Mouse (Mus musculus): ENCODE measurements at regions not wholly inside any gene's neighbourhood (a gene's known extent, or its start where the extent isn't known, plus 50 kb on each side); places are given as distances from the start of the nearest gene placed in this dataset.
"Not testable (repeated sequence)": the region's sequence is repeated elsewhere in the genome, so short reads cannot be mapped to it uniquely, and the experiment has no call there.

- DNase-seq (ENCODE audit: low spot score): no peak
Measured at GRCm38 (mm10) chr8:35123196-35123621, 642.4 kb upstream of the Gm19410 start.

DNA sequence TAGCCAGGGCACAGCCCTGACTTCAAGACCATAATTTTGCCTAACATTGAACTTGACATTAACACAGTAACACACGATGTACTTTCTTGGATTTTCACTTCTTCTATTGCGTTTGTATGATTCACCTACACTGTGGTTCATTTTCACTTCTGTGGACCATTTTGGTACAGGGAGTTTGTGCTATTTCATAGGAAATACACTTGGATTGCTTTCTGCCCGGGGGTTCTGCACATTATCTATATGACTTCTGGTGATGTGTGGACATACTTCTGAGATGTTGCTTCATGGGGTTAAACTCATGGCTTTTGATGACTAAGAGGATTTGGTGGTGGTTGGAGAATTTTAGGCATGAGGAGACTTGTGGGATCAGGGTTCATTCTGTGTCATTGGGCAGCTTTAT lies 640.4 kb upstream of the Gm19410 start:
- no peak for DNase-seq (ENCODE audit: low spot score)

GRCm38 (mm10) chr8:35132281-35132680 lies 633.3 kb upstream of the Gm19410 start:
- no peak for DNase-seq (ENCODE audit: low spot score)

GRCm38 (mm10) chr8:35135630-35136029 lies 630.0 kb upstream of the Gm19410 start:
- no peak for DNase-seq (ENCODE audit: low spot score)

DNA sequence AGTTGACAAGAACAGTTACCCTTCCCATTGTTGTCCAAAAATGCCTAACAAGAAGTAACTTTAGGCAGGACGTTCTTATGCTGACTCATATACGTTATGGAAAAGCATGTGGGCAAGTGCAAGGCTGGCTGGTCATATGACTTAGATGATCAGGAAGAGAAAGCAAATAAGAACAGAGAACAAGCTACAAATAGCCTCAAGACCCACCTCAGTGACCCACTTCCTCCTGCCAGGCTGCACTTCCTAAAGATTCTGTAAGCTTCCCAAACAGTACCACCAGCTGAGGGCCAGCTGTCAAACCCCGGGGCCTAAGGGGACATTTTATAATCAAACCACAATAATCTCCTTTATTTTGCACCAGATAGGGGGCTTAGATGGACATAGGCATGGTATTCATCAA lies 628.9 kb upstream of the Gm19410 start:
- DNase-seq (ENCODE audit: low spot score): no peak

GRCm38 (mm10) chr8:35140775-35141174 lies 624.8 kb upstream of the Gm19410 start:
- no peak for DNase-seq (ENCODE audit: low spot score)

DNA sequence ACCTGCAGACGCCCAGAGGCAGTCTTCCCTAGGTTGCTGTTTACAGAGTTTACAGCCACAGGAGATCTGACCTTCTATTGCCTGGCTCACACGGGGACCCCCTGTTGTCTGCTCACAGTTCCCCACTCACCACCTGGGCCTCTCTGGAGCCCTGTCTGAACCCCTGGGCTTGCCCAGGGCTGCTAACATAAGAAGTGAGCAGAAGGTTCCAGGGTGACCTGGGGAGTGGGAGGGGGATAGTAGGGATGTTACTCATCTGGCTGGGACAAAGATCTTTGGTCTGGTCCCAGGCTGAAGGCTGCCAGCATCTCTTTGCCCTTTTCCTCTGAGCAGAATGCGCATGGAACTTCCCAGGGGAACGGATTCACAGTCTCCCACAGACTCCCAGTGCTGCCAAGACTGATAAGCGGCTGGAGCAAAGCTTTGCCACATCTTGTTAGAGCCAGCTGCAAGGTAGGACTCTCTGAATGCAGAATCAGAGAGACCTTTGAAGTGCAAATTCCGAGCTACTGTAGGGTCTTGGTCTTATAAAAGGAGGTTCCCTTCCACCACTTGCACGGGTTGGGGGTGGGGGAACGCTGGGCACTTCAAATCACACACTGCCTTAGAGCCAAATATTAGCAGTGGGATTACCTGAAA lies 622.5 kb upstream of the Gm19410 start:
- DNase-seq (ENCODE audit: low spot score): peak; percentile 33

- no peak for DNase-seq (ENCODE audit: low spot score)
Measured at GRCm38 (mm10) chr8:35143684-35144083, 621.9 kb upstream of the Gm19410 start.

GRCm38 (mm10) chr8:35144401-35144800 lies 621.2 kb upstream of the Gm19410 start:
- no peak for DNase-seq (ENCODE audit: low spot score)

DNA sequence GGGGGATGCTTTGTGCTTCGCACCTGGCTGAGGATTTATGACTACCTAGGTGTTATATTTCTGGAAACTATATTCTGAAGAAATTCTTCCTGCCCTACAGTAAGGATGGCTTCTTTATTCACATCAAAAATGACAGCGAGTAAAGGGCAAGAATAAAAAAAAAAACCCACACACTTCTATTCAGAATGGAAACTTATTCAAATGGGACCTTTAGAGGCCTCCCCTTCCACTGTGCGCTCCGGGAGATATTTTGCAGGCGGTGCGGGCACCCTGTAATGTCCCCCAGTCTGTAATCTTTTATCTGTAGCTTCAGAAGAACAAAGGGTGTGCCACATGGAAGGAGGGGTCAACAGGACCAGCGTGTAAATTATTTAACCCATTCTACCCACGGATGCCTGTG lies 618.1 kb upstream of the Gm19410 start:
- DNase-seq (ENCODE audit: low spot score): no peak

- DNase-seq (ENCODE audit: low spot score): no peak
Measured at GRCm38 (mm10) chr8:35147967-35148366, 617.6 kb upstream of the Gm19410 start.

DNA sequence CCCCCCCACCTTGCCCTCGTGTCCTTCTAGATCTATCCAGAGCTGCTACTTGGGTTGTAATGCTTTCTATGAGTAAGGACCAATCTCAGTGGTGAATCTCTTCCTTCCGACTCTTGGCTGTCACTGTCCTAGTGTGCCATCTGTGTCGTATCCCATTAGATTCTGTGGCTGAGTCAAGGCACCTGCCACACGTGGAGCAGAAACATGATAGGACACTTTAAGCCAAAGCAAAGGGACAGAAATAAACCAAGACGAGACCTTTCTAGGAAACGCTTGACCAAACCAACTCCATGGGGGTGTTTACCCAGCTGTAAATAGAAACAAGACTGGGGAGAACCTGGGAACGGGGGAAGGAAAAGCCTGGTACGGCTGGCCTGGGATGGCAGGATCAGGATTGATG lies 613.0 kb upstream of the Gm19410 start:
- DNase-seq (ENCODE audit: low spot score): no peak

DNA sequence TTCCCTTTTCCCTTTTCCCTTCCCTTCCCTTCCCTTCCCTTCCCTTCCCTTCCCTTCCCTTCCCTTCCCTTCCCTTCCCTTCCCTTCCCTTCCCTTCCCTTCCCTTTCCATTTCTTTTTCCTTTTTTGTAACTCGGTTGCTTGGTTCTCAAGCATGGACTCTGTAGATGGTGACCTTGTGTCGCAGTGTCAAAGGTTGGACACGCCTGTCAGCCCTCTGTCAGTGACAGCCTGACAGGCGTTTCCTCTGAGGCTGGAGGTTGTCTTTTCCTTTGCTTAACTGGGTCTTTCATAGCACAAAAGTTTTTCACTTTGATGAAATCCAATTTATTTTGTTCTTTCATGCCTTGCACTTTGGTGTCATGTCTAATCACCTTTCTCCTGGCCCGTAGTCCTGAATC lies 609.3 kb upstream of the Gm19410 start:
- no peak for DNase-seq (ENCODE audit: low spot score)

DNA sequence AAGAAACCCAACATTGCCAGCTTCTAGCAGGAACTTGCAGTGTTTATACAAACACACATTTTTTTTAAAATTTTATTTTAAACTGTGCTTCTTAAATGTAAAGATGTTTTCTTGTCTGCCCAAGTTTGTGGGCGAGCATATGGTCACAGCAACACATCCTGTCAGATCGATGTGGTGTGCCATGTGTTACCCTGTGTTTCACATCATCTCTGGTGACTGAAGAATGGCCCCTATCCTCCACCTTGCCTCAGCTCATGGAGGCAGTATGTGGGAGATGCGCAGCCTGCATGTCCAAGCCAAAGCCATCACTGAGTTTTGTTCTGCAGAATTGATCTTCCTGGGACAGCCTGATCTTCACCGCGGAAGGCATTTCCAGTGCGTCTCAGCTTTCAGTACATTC lies 607.9 kb upstream of the Gm19410 start:
- DNase-seq (ENCODE audit: low spot score): no peak

DNA sequence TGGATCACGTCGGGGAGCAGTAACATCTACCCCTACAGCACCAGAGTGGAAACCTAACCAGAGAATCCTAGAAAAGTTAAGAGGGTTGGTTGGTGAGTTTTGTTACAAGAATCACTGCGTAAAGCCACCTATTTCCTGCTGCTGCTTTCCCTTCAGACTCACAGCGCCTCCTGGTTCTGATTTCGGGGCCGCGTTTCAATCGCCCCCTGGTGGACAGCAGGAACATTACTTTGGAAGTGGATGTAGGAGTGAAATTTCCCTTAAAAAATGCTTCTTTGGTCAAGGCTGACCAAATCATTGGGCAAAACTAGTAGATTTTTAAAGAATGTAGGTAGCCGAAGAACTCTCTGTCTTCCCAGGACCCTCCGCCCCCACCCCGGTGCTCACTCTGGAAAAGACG lies 606.3 kb upstream of the Gm19410 start:
- peak; percentile 63 for DNase-seq (ENCODE audit: low spot score)

DNA sequence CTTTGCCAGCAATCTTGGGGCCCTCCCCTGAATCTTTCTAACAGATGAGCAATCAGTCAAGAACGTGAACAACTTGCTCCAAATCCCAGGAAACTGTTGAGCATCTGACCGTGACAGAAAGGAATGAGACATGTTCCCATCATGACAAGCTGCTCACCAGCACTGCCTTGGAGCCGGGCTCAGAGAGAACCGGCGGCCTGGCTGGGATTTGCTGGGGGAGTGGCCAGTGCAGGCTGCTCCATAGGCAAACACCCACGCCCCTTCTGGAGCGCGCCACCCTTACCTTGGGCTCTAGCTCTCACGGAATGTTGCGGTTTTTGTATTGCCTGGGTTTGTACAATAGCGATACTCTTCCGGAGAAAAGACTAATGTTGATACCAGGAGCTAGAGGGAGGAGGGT lies 605.4 kb upstream of the Gm19410 start:
- no peak for DNase-seq (ENCODE audit: low spot score)

DNA sequence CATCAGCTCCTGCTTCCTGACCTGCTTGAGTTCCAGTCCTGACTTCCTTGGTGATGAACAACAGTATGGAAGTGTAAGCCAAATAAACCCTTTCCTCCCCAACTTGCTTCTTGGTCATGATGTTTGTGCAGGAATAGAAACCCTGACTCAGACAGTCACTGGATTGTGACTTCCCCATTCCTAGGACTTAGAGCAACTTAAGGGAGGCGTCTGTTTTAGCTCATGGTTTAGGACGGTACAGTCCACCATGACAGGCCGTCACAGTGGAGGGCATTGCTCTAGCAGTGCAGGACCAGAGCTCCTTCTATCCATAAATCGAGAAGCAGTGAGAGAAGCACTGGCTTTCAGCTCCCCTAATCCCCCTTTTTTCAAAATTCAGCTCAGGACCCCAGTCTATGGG lies 603.4 kb upstream of the Gm19410 start:
- not testable (repeated sequence) for DNase-seq (ENCODE audit: low spot score)

DNA sequence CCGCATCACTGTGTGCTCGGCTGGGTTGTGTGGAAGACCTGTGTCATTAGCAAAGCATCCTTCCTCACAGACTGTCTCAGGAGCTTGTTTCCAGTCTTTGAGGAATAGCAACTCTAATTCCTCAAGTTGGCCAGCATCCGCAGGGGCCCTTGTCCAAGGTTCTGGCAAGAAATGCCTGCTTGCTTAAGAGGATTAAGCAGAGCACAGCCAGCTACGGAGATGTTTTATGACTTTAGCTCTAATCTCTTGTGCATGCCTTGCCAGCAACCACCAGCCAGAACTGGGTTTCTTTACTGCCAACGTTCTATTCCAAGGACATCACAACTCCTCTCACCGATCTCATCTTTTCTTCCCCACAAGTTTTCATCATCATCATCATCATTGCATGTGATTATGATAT lies 599.0 kb upstream of the Gm19410 start:
- peak; percentile 42 for DNase-seq (ENCODE audit: low spot score)

GRCm38 (mm10) chr8:35171536-35172310 lies 593.9 kb upstream of the Gm19410 start:
- no peak for DNase-seq (ENCODE audit: low spot score)

GRCm38 (mm10) chr8:35177314-35177713 lies 588.3 kb upstream of the Gm19410 start:
- no peak for DNase-seq (ENCODE audit: low spot score)

- DNase-seq (ENCODE audit: low spot score): no peak
Measured at GRCm38 (mm10) chr8:35180075-35180474, 585.5 kb upstream of the Gm19410 start.

DNA sequence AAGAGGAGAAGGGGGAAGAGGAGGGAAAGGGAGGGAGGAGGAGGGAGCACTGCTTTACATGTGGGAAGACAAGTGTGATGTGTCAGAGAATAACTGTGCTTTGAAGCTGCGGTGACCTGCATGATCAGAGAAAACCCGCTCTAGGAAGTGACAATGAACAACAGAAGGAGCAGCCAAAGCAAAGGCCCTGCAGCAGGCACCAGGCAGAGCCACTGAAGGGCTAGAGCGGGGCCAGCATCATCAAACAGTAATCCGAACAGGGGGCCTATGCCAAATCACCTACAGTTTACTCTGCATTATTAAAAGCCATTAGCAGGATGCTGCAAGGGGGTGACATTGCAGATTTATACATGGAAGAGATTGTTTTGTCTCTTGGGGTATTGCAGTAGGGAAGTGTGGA lies 583.4 kb upstream of the Gm19410 start:
- no peak for DNase-seq (ENCODE audit: low spot score)

GRCm38 (mm10) chr8:35183423-35183822 lies 582.2 kb upstream of the Gm19410 start:
- peak; percentile 34 for DNase-seq (ENCODE audit: low spot score)

DNA sequence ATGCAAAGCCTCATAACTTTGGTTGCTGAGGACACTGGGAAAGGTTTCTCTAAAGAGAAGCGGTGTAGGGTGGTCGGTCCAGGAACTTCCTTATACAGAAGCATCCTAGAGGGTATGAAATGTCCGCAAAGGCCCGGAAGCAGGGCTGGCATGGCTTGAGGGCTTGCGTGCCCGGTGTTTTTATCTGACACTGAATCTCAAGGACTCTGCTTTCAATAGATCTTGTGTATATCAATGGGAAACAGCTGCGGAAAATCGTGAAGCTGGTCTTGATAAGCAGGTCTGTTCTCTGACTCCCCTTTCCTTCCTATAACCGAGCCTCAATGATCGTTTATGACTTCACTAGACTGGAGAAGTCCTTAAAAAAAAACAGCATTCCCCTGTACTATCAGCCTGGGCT lies 580.4 kb upstream of the Gm19410 start:
- no peak for DNase-seq (ENCODE audit: low spot score)
